Mouse (Mus musculus): ENCODE results near the gene Hspbp1. TPM values are rescaled to one million over a fixed set of nuclear protein-coding genes. Genes with fewer than 3 reads are reported as not detected.

Gene Hspbp1
- polyA plus RNA-seq, 1 experiment from 2014 or later = 112 TPM

GRCm38 (mm10) chr7:4653780-4654179, 31.1 kb downstream of the Hspbp1 start:
- H3K4me2 ChIP-seq (replicated peaks; ENCODE audit: low read depth, low read length) = no peak overlapping the region
- no peaks in the 10 kb centered on the region for H3K36me3 ChIP-seq (ENCODE audit: control insufficient read depth, insufficient read depth, low read length)
- DNase-seq (ENCODE audit: low spot score) (no peak), ATAC-seq (ENCODE audit: low FRiP score) (no peak)
- H3K27me3 ChIP-seq (ENCODE audit: control insufficient read depth, insufficient read depth, low read length) = no peaks in the 10 kb centered on the region
- H3K4me1 ChIP-seq (replicated peaks; ENCODE audit: control insufficient read depth, insufficient read depth, low read length) = peaks cover 6% of the 10 kb centered on the region
- WGBS = 91% methylated on average over 7 of the region's 7 CpGs
- H3K27ac ChIP-seq (ENCODE audit: low read depth, low read length) = no peak overlapping the region
- no peak overlapping the region for H3K4me3 ChIP-seq (ENCODE audit: low read depth, low read length)
- H3K9ac ChIP-seq (ENCODE audit: low read depth, low read length) = no peak overlapping the region
- no peaks in the 10 kb centered on the region for H3K9me3 ChIP-seq (ENCODE audit: control insufficient read depth, low read length)

- WGBS = 87% methylated on average over 5 of the region's 5 CpGs
- ATAC-seq (ENCODE audit: low FRiP score) (no peak), DNase-seq (ENCODE audit: low spot score) (no peak)
- Histone ChIP-seq H3K9ac (ENCODE audit: low read depth, low read length) (no peak overlapping the region), H3K36me3 (ENCODE audit: control insufficient read depth, insufficient read depth, low read length) (no peaks in the 10 kb centered on the region), H3K4me2 (replicated peaks; ENCODE audit: low read depth, low read length) (no peak overlapping the region), H3K9me3 (ENCODE audit: control insufficient read depth, low read length) (no peaks in the 10 kb centered on the region), H3K4me1 (replicated peaks; ENCODE audit: control insufficient read depth, insufficient read depth, low read length) (peaks cover 6% of the 10 kb centered on the region), H3K4me3 (ENCODE audit: low read depth, low read length) (no peak overlapping the region), H3K27ac (ENCODE audit: low read depth, low read length) (no peak overlapping the region), H3K27me3 (ENCODE audit: control insufficient read depth, insufficient read depth, low read length) (no peaks in the 10 kb centered on the region)
These were observed 31.5 kb downstream of the Hspbp1 start for GRCm38 (mm10) chr7:4653351-4653750.

GRCm38 (mm10) chr7:4652726-4653125, 32.1 kb downstream of the Hspbp1 start:
- Histone ChIP-seq H3K27ac (ENCODE audit: low read depth, low read length) (no peak overlapping the region), H3K4me3 (ENCODE audit: low read depth, low read length) (no peak overlapping the region), H3K27me3 (ENCODE audit: control insufficient read depth, insufficient read depth, low read length) (no peaks in the 10 kb centered on the region), H3K4me1 (replicated peaks; ENCODE audit: control insufficient read depth, insufficient read depth, low read length) (peaks cover 3% of the 10 kb centered on the region), H3K36me3 (ENCODE audit: control insufficient read depth, insufficient read depth, low read length) (no peaks in the 10 kb centered on the region), H3K9ac (ENCODE audit: low read depth, low read length) (no peak overlapping the region), H3K9me3 (ENCODE audit: control insufficient read depth, low read length) (no peaks in the 10 kb centered on the region), H3K4me2 (replicated peaks; ENCODE audit: low read depth, low read length) (no peak overlapping the region)
- no peak for DNase-seq (ENCODE audit: low spot score)
- ATAC-seq (ENCODE audit: low FRiP score) = no peak
- WGBS = 90% methylated on average over 5 of the region's 5 CpGs

GRCm38 (mm10) chr7:4651581-4651980, 33.3 kb downstream of the Hspbp1 start:
- ATAC-seq (ENCODE audit: low FRiP score) (no peak), DNase-seq (ENCODE audit: low spot score) (no peak)
- Histone ChIP-seq H3K27ac (ENCODE audit: low read depth, low read length) (no peak overlapping the region), H3K9ac (ENCODE audit: low read depth, low read length) (no peak overlapping the region), H3K9me3 (ENCODE audit: control insufficient read depth, low read length) (no peaks in the 10 kb centered on the region), H3K27me3 (ENCODE audit: control insufficient read depth, insufficient read depth, low read length) (no peaks in the 10 kb centered on the region), H3K4me1 (replicated peaks; ENCODE audit: control insufficient read depth, insufficient read depth, low read length) (no peaks in the 10 kb centered on the region), H3K4me3 (ENCODE audit: low read depth, low read length) (no peak overlapping the region), H3K4me2 (replicated peaks; ENCODE audit: low read depth, low read length) (no peak overlapping the region), H3K36me3 (ENCODE audit: control insufficient read depth, insufficient read depth, low read length) (0 out of 2 replicates have a peak, but pooled peaks cover 2% of the 10 kb centered on the region)
- 80% methylated on average over 8 of the region's 8 CpGs for WGBS

GRCm38 (mm10) chr7:4647992-4648391, 36.9 kb downstream of the Hspbp1 start:
- DNase-seq (ENCODE audit: low spot score) = no peak
- ATAC-seq (ENCODE audit: low FRiP score) = no peak
- Histone ChIP-seq H3K4me1 (replicated peaks; ENCODE audit: control insufficient read depth, insufficient read depth, low read length) (no peaks in the 10 kb centered on the region), H3K9ac (ENCODE audit: low read depth, low read length) (no peak overlapping the region), H3K27ac (ENCODE audit: low read depth, low read length) (no peak overlapping the region), H3K27me3 (ENCODE audit: control insufficient read depth, insufficient read depth, low read length) (no peaks in the 10 kb centered on the region), H3K36me3 (ENCODE audit: control insufficient read depth, insufficient read depth, low read length) (0 out of 2 replicates have a peak, but pooled peaks cover 2% of the 10 kb centered on the region), H3K9me3 (ENCODE audit: control insufficient read depth, low read length) (no peaks in the 10 kb centered on the region), H3K4me2 (replicated peaks; ENCODE audit: low read depth, low read length) (no peak overlapping the region), H3K4me3 (ENCODE audit: low read depth, low read length) (no peak overlapping the region)
- WGBS = 91% methylated on average over 2 of the region's 2 CpGs

- no peak overlapping the region for H3K4me2 ChIP-seq (replicated peaks; ENCODE audit: low read depth, low read length)
- DNase-seq (ENCODE audit: low spot score) (no peak), ATAC-seq (ENCODE audit: low FRiP score) (no peak)
- no peaks in the 10 kb centered on the region for H3K4me1 ChIP-seq (replicated peaks; ENCODE audit: control insufficient read depth, insufficient read depth, low read length)
- WGBS = 81% methylated on average over 6 of the region's 6 CpGs
- no peaks in the 10 kb centered on the region for H3K27me3 ChIP-seq (ENCODE audit: control insufficient read depth, insufficient read depth, low read length)
- H3K9ac ChIP-seq (ENCODE audit: low read depth, low read length) = no peak overlapping the region
- no peaks in the 10 kb centered on the region for H3K9me3 ChIP-seq (ENCODE audit: control insufficient read depth, low read length)
- no peak overlapping the region for H3K4me3 ChIP-seq (ENCODE audit: low read depth, low read length)
- no peak overlapping the region for H3K27ac ChIP-seq (ENCODE audit: low read depth, low read length)
- 0 out of 2 replicates have a peak, but pooled peaks cover 4% of the 10 kb centered on the region for H3K36me3 ChIP-seq (ENCODE audit: control insufficient read depth, insufficient read depth, low read length)
These were observed 37.6 kb downstream of the Hspbp1 start for GRCm38 (mm10) chr7:4647291-4647690.

GRCm38 (mm10) chr7:4646806-4647205, 38.1 kb downstream of the Hspbp1 start:
- ATAC-seq (ENCODE audit: low FRiP score) = no peak
- WGBS = 88% methylated on average over 3 of the region's 3 CpGs
- H3K27me3 ChIP-seq (ENCODE audit: control insufficient read depth, insufficient read depth, low read length) = no peaks in the 10 kb centered on the region
- H3K9me3 ChIP-seq (ENCODE audit: control insufficient read depth, low read length) = no peaks in the 10 kb centered on the region
- H3K27ac ChIP-seq (ENCODE audit: low read depth, low read length) = no peak overlapping the region
- no peak for DNase-seq (ENCODE audit: low spot score)
- H3K4me1 ChIP-seq (replicated peaks; ENCODE audit: control insufficient read depth, insufficient read depth, low read length) = no peaks in the 10 kb centered on the region
- H3K4me2 ChIP-seq (replicated peaks; ENCODE audit: low read depth, low read length) = no peak overlapping the region
- 0 out of 2 replicates have a peak, but pooled peaks cover 4% of the 10 kb centered on the region for H3K36me3 ChIP-seq (ENCODE audit: control insufficient read depth, insufficient read depth, low read length)
- no peak overlapping the region for H3K9ac ChIP-seq (ENCODE audit: low read depth, low read length)
- H3K4me3 ChIP-seq (ENCODE audit: low read depth, low read length) = no peak overlapping the region

- Histone ChIP-seq H3K36me3 (ENCODE audit: control insufficient read depth, insufficient read depth, low read length) (peaks cover 13% of the 10 kb centered on the region; the same call in 1 of the 2 replicates), H3K9ac (ENCODE audit: low read depth, low read length) (no peak overlapping the region), H3K4me2 (replicated peaks; ENCODE audit: low read depth, low read length) (no peak overlapping the region), H3K4me1 (replicated peaks; ENCODE audit: control insufficient read depth, insufficient read depth, low read length) (no peaks in the 10 kb centered on the region), H3K27ac (ENCODE audit: low read depth, low read length) (no peak overlapping the region), H3K9me3 (ENCODE audit: control insufficient read depth, low read length) (no peaks in the 10 kb centered on the region), H3K27me3 (ENCODE audit: control insufficient read depth, insufficient read depth, low read length) (no peaks in the 10 kb centered on the region), H3K4me3 (ENCODE audit: low read depth, low read length) (no peak overlapping the region)
- 95% methylated on average over 6 of the region's 6 CpGs for WGBS
- ATAC-seq (ENCODE audit: low FRiP score) = no peak
- no peak for DNase-seq (ENCODE audit: low spot score)
These were observed 41.6 kb downstream of the Hspbp1 start for GRCm38 (mm10) chr7:4643225-4643624.

GRCm38 (mm10) chr7:4641956-4642355, 42.9 kb downstream of the Hspbp1 start:
- WGBS = 88% methylated on average over 7 of the region's 7 CpGs
- Histone ChIP-seq H3K36me3 (ENCODE audit: control insufficient read depth, insufficient read depth, low read length) (peaks cover 14% of the 10 kb centered on the region; the same call in 1 of the 2 replicates), H3K9ac (ENCODE audit: low read depth, low read length) (no peak overlapping the region), H3K4me1 (replicated peaks; ENCODE audit: control insufficient read depth, insufficient read depth, low read length) (no peaks in the 10 kb centered on the region), H3K27ac (ENCODE audit: low read depth, low read length) (no peak overlapping the region), H3K27me3 (ENCODE audit: control insufficient read depth, insufficient read depth, low read length) (no peaks in the 10 kb centered on the region), H3K4me3 (ENCODE audit: low read depth, low read length) (no peak overlapping the region), H3K4me2 (replicated peaks; ENCODE audit: low read depth, low read length) (no peak overlapping the region), H3K9me3 (ENCODE audit: control insufficient read depth, low read length) (no peaks in the 10 kb centered on the region)
- ATAC-seq (ENCODE audit: low FRiP score) (no peak), DNase-seq (ENCODE audit: low spot score) (no peak)
